Mouse (Mus musculus): Measurements from ENCODE around the gene Gpx5. TPM values are rescaled to one million over a fixed set of nuclear protein-coding genes. Genes with fewer than 3 reads are reported as not detected.
A peak's percentile ranks its signal among the peaks of the same experiment; 100 is the strongest.

Gpx5 gene
- polyA plus RNA-seq (2015; fragmentation: Nextera tagmentation; extraction: Ambion mirVana): not detected in 2 replicates

GRCm38 (mm10) chr13:21292631-21293030, at the start of gene Gpx5:
Gene Gpx5, minus strand, starts transcription at chr13:21292731.
- WGBS (ENCODE audit: insufficient replicate concordance): 74% methylated on average over 6 of the region's 6 CpGs
- Histone ChIP-seq H3K27me3 (no peaks in the 10 kb centered on the region), H3K9me3 (replicated peaks) (no peaks in the 10 kb centered on the region), H3K4me3 (replicated peaks) (no peak within 1 kb of the TSS), H3K27ac (no peak within 1 kb of the TSS), H3K9ac (no peak within 1 kb of the TSS), H3K4me1 (replicated peaks) (no peaks in the 10 kb centered on the region), H3K36me3 (no peaks in the 10 kb centered on the region), H3K4me2 (no peak within 1 kb of the TSS)
- no peak for ATAC-seq (ENCODE audit: low read depth)
- no peak for DNase-seq

- no peak for ATAC-seq (ENCODE audit: low read depth)
- Histone ChIP-seq H3K4me1 (replicated peaks) (peaks cover 14% of the 10 kb centered on the region), H3K4me3 (replicated peaks) (peak overlapping the region; percentile 55), H3K27ac (no peak overlapping the region), H3K4me2 (peak overlapping the region; percentile 65), H3K9me3 (replicated peaks) (no peaks in the 10 kb centered on the region), H3K9ac (peak overlapping the region; percentile 41), H3K27me3 (peaks cover 37% of the 10 kb centered on the region), H3K36me3 (no peaks in the 10 kb centered on the region)
- DNase-seq: peak; percentile 23
- 3% methylated on average over 9 of the region's 9 CpGs for WGBS (ENCODE audit: insufficient replicate concordance)
These were observed 34.9 kb upstream of the Gpx5 start for GRCm38 (mm10) chr13:21327424-21327823.

DNA sequence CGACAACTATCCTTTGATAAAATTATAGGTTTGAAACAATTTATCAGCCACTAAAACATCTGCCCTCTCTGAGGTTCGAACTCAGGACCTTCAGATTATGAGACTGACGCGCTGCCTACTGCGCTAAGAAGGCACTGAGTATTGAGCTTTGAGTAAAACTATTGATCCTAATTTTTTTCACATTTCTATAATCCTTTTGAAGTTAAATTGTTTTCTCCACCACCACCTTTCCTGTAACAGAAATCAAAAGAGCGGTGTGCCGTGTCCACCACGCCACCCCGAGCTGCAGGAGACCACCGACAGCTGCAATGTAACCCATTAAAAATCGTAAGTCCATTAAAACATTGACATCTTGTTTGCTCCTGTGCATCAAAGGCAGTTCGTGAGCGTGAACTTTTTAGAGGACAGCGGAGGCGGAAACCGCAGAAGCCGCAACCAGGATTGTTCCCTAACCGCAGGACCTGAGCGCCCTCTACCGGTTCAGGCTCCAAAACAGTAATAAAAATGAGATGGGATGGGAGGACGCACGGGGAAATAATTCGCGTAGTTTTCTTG, 34.2 kb upstream of the Gpx5 start:
- Histone ChIP-seq H3K4me1 (replicated peaks) (peaks cover 18% of the 10 kb centered on the region), H3K27ac (no peak overlapping the region), H3K4me2 (peak overlapping the region; percentile 65), H3K9me3 (replicated peaks) (no peaks in the 10 kb centered on the region), H3K4me3 (replicated peaks) (peak overlapping the region; percentile 55), H3K27me3 (peaks cover 42% of the 10 kb centered on the region), H3K9ac (peak overlapping the region; percentile 41), H3K36me3 (no peaks in the 10 kb centered on the region)
- ATAC-seq (ENCODE audit: low read depth): peak; percentile 68; the same call in 1 of the 2 replicates
- peak; percentile 64 for DNase-seq
- under 1% methylated on average over 24 of the region's 24 CpGs for WGBS (ENCODE audit: insufficient replicate concordance)

- Histone ChIP-seq H3K9me3 (replicated peaks) (no peaks in the 10 kb centered on the region), H3K27ac (no peak overlapping the region), H3K4me3 (replicated peaks) (peak overlapping the region; percentile 55; the same call in 1 of the 2 replicates), H3K9ac (no peak overlapping the region), H3K27me3 (peaks cover 47% of the 10 kb centered on the region), H3K4me1 (replicated peaks) (peaks cover 19% of the 10 kb centered on the region), H3K36me3 (no peaks in the 10 kb centered on the region), H3K4me2 (peak overlapping the region; percentile 65)
- 6% methylated on average over 4 of the region's 4 CpGs for WGBS (ENCODE audit: insufficient replicate concordance)
- no peak for DNase-seq
- ATAC-seq (ENCODE audit: low read depth): peak; percentile 48; the same call in 1 of the 2 replicates
These were observed 33.7 kb upstream of the Gpx5 start for GRCm38 (mm10) chr13:21326191-21326590.

DNA sequence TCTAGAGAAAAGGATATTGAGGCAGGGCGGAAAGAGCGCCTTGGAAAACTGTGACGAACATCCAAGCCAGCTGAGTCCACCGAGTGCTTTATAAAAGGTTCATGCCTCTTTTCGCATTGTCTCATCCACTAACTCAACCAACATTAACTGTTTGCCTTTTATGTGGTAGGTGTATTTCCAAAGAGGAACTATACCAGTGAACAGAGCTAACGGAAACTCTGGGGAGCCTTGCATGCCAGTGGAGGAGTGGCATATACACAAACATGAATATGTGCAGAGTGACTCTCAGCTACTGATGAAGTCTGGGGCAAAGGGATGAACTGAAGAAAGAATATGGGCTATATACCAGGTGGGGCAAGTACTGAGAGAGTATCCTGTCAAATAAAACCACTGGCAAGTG, 30.9 kb upstream of the Gpx5 start:
- DNase-seq (no peak), ATAC-seq (ENCODE audit: low read depth) (no peak)
- Histone ChIP-seq H3K4me2 (peak overlapping the region; percentile 54), H3K9me3 (replicated peaks) (no peaks in the 10 kb centered on the region), H3K9ac (no peak overlapping the region), H3K4me1 (replicated peaks) (peaks cover 19% of the 10 kb centered on the region), H3K27me3 (peaks cover 48% of the 10 kb centered on the region), H3K36me3 (no peaks in the 10 kb centered on the region), H3K4me3 (replicated peaks) (no peak overlapping the region), H3K27ac (no peak overlapping the region)
- WGBS (ENCODE audit: insufficient replicate concordance): 39% methylated on average over 6 of the region's 6 CpGs

- Histone ChIP-seq H3K36me3 (no peaks in the 10 kb centered on the region), H3K9me3 (replicated peaks) (no peaks in the 10 kb centered on the region), H3K27me3 (peaks cover 43% of the 10 kb centered on the region), H3K27ac (no peak overlapping the region), H3K4me2 (peak overlapping the region; percentile 54), H3K4me3 (replicated peaks) (peak overlapping the region; percentile 45), H3K9ac (no peak overlapping the region), H3K4me1 (replicated peaks) (peaks cover 19% of the 10 kb centered on the region)
- DNase-seq (no peak), ATAC-seq (ENCODE audit: low read depth) (no peak)
- 15% methylated on average over 18 of the region's 18 CpGs for WGBS (ENCODE audit: insufficient replicate concordance)
These were observed 30.2 kb upstream of the Gpx5 start for GRCm38 (mm10) chr13:21322509-21323375.

DNA sequence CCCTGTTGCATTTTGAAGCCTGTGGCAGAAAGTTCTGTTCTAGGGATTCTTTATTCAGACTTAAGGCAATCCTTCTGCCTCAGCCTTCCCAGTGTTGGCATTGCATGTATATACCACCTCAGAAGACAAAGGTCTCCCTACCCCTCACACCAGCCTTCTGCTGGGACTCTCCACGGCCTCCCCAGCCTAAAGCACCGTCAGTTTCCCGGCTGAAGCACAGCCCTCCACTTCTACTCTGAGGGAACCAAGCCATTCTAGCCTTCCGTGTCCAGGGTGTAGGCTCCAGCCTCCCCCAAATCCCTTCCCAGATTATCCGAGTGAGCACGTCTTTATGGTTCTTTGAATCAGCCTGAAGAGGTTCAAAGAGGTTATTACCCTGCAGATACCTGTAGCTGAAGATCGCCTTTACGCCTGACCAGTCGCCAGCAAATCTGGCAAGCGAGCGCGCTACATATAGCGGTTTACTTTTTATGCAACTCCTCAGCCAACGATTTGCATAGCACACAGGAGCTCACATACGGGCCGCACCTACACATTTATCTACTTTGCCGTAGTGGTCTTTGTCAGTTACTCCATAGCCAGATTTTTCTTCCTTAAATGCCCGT, 29.5 kb upstream of the Gpx5 start:
- Histone ChIP-seq H3K9ac (0 out of 2 replicates have a peak overlapping the region, but pooled peaks have one; percentile 8), H3K9me3 (replicated peaks) (no peaks in the 10 kb centered on the region), H3K36me3 (no peaks in the 10 kb centered on the region), H3K27me3 (peaks cover 40% of the 10 kb centered on the region), H3K4me1 (replicated peaks) (peaks cover 13% of the 10 kb centered on the region), H3K4me2 (peak overlapping the region; percentile 54), H3K4me3 (replicated peaks) (peak overlapping the region; percentile 45), H3K27ac (no peak overlapping the region)
- no peak for ATAC-seq (ENCODE audit: low read depth)
- WGBS (ENCODE audit: insufficient replicate concordance): 4% methylated on average over 18 of the region's 18 CpGs
- no peak for DNase-seq

- Histone ChIP-seq H3K4me1 (replicated peaks) (peaks cover 5% of the 10 kb centered on the region), H3K9me3 (replicated peaks) (no peaks in the 10 kb centered on the region), H3K27ac (no peak overlapping the region), H3K4me3 (replicated peaks) (no peak overlapping the region), H3K9ac (no peak overlapping the region), H3K36me3 (no peaks in the 10 kb centered on the region), H3K4me2 (no peak overlapping the region), H3K27me3 (peaks cover 36% of the 10 kb centered on the region)
- WGBS (ENCODE audit: insufficient replicate concordance): 37% methylated on average over 3 of the region's 3 CpGs
- ATAC-seq (ENCODE audit: low read depth): no peak
- DNase-seq: no peak
These were observed 27.7 kb upstream of the Gpx5 start for GRCm38 (mm10) chr13:21320262-21320661.

GRCm38 (mm10) chr13:21313903-21314302, 21.4 kb upstream of the Gpx5 start:
- no peak overlapping the region for H3K4me3 ChIP-seq (replicated peaks)
- WGBS (ENCODE audit: insufficient replicate concordance): 57% methylated on average over 4 of the region's 4 CpGs

GRCm38 (mm10) chr13:21312854-21313253, 20.3 kb upstream of the Gpx5 start:
- Histone ChIP-seq H3K9me3 (replicated peaks) (no peaks in the 10 kb centered on the region), H3K27me3 (no peaks in the 10 kb centered on the region), H3K4me3 (replicated peaks) (no peak overlapping the region), H3K36me3 (no peaks in the 10 kb centered on the region), H3K27ac (no peak overlapping the region), H3K9ac (no peak overlapping the region), H3K4me1 (replicated peaks) (peaks cover 5% of the 10 kb centered on the region), H3K4me2 (no peak overlapping the region)
- ATAC-seq (ENCODE audit: low read depth) (no peak), DNase-seq (no peak)
- 27% methylated on average over 4 of the region's 5 CpGs for WGBS (ENCODE audit: insufficient replicate concordance)

More at GRCm38 (mm10) chr13:21313903-21314302, 21.4 kb upstream of the Gpx5 start:
- no peaks in the 10 kb centered on the region for H3K27me3 ChIP-seq
- no peak for ATAC-seq (ENCODE audit: low read depth)
- no peak overlapping the region for H3K9ac ChIP-seq
- no peak overlapping the region for H3K4me2 ChIP-seq
- no peak for DNase-seq
- H3K36me3 ChIP-seq: no peaks in the 10 kb centered on the region
- no peaks in the 10 kb centered on the region for H3K9me3 ChIP-seq (replicated peaks)
- H3K4me1 ChIP-seq (replicated peaks): peaks cover 5% of the 10 kb centered on the region
- H3K27ac ChIP-seq: no peak overlapping the region

DNA sequence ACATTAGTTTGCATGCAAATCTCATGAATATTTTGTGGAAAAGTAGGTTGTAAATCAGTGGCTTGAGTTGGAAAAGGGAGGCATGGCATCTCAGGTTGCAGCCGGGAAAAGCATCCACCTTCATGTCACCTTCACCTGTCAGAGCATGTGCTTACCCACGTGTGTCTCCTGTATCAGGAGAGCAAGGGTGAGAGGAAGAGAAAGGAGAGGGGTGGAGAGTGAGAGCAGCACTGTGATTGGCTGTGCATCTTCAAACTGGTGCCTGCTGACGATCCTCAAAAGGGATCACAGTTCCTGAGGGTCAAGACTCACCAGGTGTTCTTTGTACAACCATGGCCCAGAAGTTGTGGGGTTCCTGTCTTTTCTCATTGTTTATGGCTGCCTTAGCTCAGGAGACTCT, 19.4 kb upstream of the Gpx5 start, which contains the start of gene Gpx6:
Gene Gpx6 (plus strand): TSS at position 200 of the 400 bp plus-strand sequence.
- H3K9me3 ChIP-seq (replicated peaks): no peaks in the 10 kb centered on the region
- no peak within 1 kb of the TSS for H3K4me2 ChIP-seq
- DNase-seq (no peak), ATAC-seq (ENCODE audit: low read depth) (no peak)
- no peaks in the 10 kb centered on the region for H3K27me3 ChIP-seq
- no peaks in the 10 kb centered on the region for H3K36me3 ChIP-seq
- 28% methylated on average over 3 of the region's 3 CpGs for WGBS (ENCODE audit: insufficient replicate concordance)
- no peak within 1 kb of the TSS for H3K27ac ChIP-seq
- no peak within 1 kb of the TSS for H3K4me3 ChIP-seq (replicated peaks)
- no peak within 1 kb of the TSS for H3K9ac ChIP-seq
- H3K4me1 ChIP-seq (replicated peaks): peaks cover 5% of the 10 kb centered on the region
